Mouse (Mus musculus) liver (tissue): ENCODE results near the gene Gm21518.
"Not testable (repeated sequence)": the region's sequence is repeated elsewhere in the genome, so short reads cannot be mapped to it uniquely, and the experiment has no call there.

Experiments
- DNase-seq: peaks from one replicate; pipeline ENCODE4 v3.0.0-alpha.2; 2020; ENCODE audit warnings: mixed read lengths

Gene Gm21518

GRCm38 (mm10) chrY:62190566-62190965 lies at the start of gene Gm21518:
Gene Gm21518, plus strand, starts transcription at chrY:62190866.
- DNase-seq: not testable (repeated sequence)
